Mouse (Mus musculus) liver, adult 2 months (tissue): ENCODE data around the gene Recql.

Source experiments
- CTCF ChIP-seq: fragments of 200-500 bp; IDR thresholded peaks from 2 replicates; pipeline ENCODE4 v1.5.1; 2011; ENCODE audit warnings: low read depth, low read length, control low read depth
- POLR2A ChIP-seq: fragments of 200-500 bp; IDR thresholded peaks from 2 replicates; pipeline ENCODE4 v1.6.1; 2011; ENCODE audit warnings: low read length, control low read depth; ENCODE audit not compliant: insufficient read depth; ENCODE audit errors: extremely low read depth

GRCm38 (mm10) chr6:142357106-142357505 is 29.8 kb downstream of the Recql start:
- TF ChIP-seq POLR2A, result no peak
- no peak for TF ChIP-seq CTCF
